Mouse (Mus musculus) MEL (cell line): ENCODE data around the gene Tepsin. TPM values are rescaled to one million over a fixed set of nuclear protein-coding genes. Genes with fewer than 3 reads are reported as not detected.

Experiments used
- DNase-seq: peaks from one replicate; pipeline ENCODE4 v3.0.0; 2011; ENCODE audit warnings: low read depth, low spot score
- H3K27ac ChIP-seq: 2 replicates; pipeline ENCODE4 v1.5.1; 2012; ENCODE audit warnings: low read depth, mild to moderate bottlenecking, control low read depth, low read length, moderate library complexity; ENCODE audit not compliant: control insufficient read depth
- H3K27me3 ChIP-seq, 2 experiments: fragments of 150-350 bp in 1 of 2; sonication (generic) in 1 of 2; 2 replicates each; pipeline ENCODE4 v1.6.1; 2012; ENCODE audit warnings: low read length in 2 of 2, mild to moderate bottlenecking in 2 of 2, improper control_type of control experiment in 1 of 2, moderate library complexity in 1 of 2; ENCODE audit not compliant: insufficient read depth in 2 of 2, control insufficient read depth in 1 of 2
- H3K36me3 ChIP-seq, 2 experiments: 2 replicates each; pipeline ENCODE4 v1.6.1; 2012 to 2014; ENCODE audit warnings: low read length in 2 of 2, improper control_type of control experiment in 1 of 2, inconsistent platforms in 1 of 2, mild to moderate bottlenecking in 1 of 2; ENCODE audit not compliant: insufficient read depth in 2 of 2, control insufficient read depth in 1 of 2
- H3K4me1 ChIP-seq, 2 experiments: fragments of 150-350 bp in 1 of 2; sonication (generic) in 1 of 2; 2 replicates each; pipeline ENCODE4 v1.6.1; 2012; ENCODE audit warnings: low read length in 2 of 2, improper control_type of control experiment in 1 of 2, mild to moderate bottlenecking in 1 of 2; ENCODE audit not compliant: insufficient read depth in 2 of 2, control insufficient read depth in 1 of 2
- H3K4me3 ChIP-seq, 2 experiments: fragments of 150-350 bp in 1 of 2; sonication (generic) in 1 of 2; 2 replicates each; pipeline ENCODE4 v1.5.1; 2012; ENCODE audit warnings: low read depth in 2 of 2, low read length in 2 of 2, mild to moderate bottlenecking in 2 of 2, moderate library complexity in 2 of 2, control low read depth in 1 of 2, improper control_type of control experiment in 1 of 2; ENCODE audit not compliant: control insufficient read depth in 1 of 2, insufficient read depth in 1 of 2
- H3K79me2 ChIP-seq: 2 replicates; pipeline ENCODE4 v1.6.1; 2012; ENCODE audit warnings: mild to moderate bottlenecking, low read length, moderate library complexity; ENCODE audit not compliant: control insufficient read depth, poor library complexity, insufficient read depth
- H3K9ac ChIP-seq: 2 replicates; pipeline ENCODE4 v1.6.1; 2012; ENCODE audit warnings: low read depth, mild to moderate bottlenecking, control low read depth, low read length, moderate library complexity; ENCODE audit not compliant: control insufficient read depth, poor library complexity, severe bottlenecking
- H3K9me3 ChIP-seq: fragments of 150-350 bp; sonication (generic); replicated peaks from 2 replicates; pipeline ENCODE4 v1.6.1; 2012; ENCODE audit warnings: mild to moderate bottlenecking, low read length, improper control_type of control experiment, moderate library complexity; ENCODE audit not compliant: insufficient read depth
- CHD2 ChIP-seq: IDR thresholded peaks from 2 replicates; pipeline ENCODE4 v1.6.1; 2011; ENCODE audit warnings: low read length, improper control_type of control experiment
- CTCF ChIP-seq, 3 experiments: IDR thresholded peaks in 2 of 3; conservative IDR thresholded peaks in 1 of 3; 2 replicates each; pipeline ENCODE4 v1.5.1; 2011 to 2012; ENCODE audit warnings: low read length in 3 of 3, low read depth in 2 of 3, mild to moderate bottlenecking in 2 of 3, improper control_type of control experiment in 1 of 3, inconsistent platforms in 1 of 3, mixed read lengths in 1 of 3, moderate library complexity in 1 of 3; ENCODE audit not compliant: control insufficient read depth in 1 of 3, insufficient read depth in 1 of 3, poor library complexity in 1 of 3, severe bottlenecking in 1 of 3
- ELF1 ChIP-seq: IDR thresholded peaks from 2 replicates; pipeline ENCODE4 v1.6.1; 2014; ENCODE audit warnings: low read depth, mild to moderate bottlenecking, inconsistent platforms, low read length, improper control_type of control experiment, moderate library complexity
- EP300 ChIP-seq, 2 experiments: IDR thresholded peaks; 2 replicates each; pipeline ENCODE4 v1.6.1; 2011; ENCODE audit warnings: improper control_type of control experiment in 2 of 2, low read length in 2 of 2, low read depth in 1 of 2, mild to moderate bottlenecking in 1 of 2
- ETS1 ChIP-seq: IDR thresholded peaks from 2 replicates; pipeline ENCODE4 v1.6.1; 2012; ENCODE audit warnings: low read depth, mild to moderate bottlenecking, inconsistent platforms, low read length, improper control_type of control experiment, moderate library complexity
- GABPA ChIP-seq: IDR thresholded peaks from 2 replicates; pipeline ENCODE4 v1.6.1; 2012; ENCODE audit warnings: low read depth, mild to moderate bottlenecking, inconsistent platforms, low read length, improper control_type of control experiment, moderate library complexity
- HCFC1 ChIP-seq: IDR thresholded peaks from 2 replicates; pipeline ENCODE4 v1.6.1; 2012; ENCODE audit warnings: low read depth, mild to moderate bottlenecking, inconsistent platforms, low read length, improper control_type of control experiment, moderate library complexity
- KAT2A ChIP-seq: conservative IDR thresholded peaks from 2 replicates; pipeline ENCODE4 v1.6.1; 2012; ENCODE audit warnings: low read depth, low read length, improper control_type of control experiment, inconsistent platforms
- MAFK ChIP-seq: IDR thresholded peaks from 2 replicates; pipeline ENCODE4 v1.6.1; 2011; ENCODE audit warnings: low read depth, mild to moderate bottlenecking, low read length, improper control_type of control experiment, borderline replicate concordance
- MAZ ChIP-seq: IDR thresholded peaks from 2 replicates; pipeline ENCODE4 v1.6.1; 2012; ENCODE audit warnings: low read depth, mild to moderate bottlenecking, inconsistent platforms, low read length, improper control_type of control experiment
- MEF2A ChIP-seq: IDR thresholded peaks from 2 replicates; pipeline ENCODE4 v1.6.1; 2014; ENCODE audit warnings: low read depth, mild to moderate bottlenecking, inconsistent platforms, low read length, improper control_type of control experiment; ENCODE audit not compliant: poor library complexity, insufficient replicate concordance, severe bottlenecking; ENCODE audit errors: extremely low read depth
- MYB ChIP-seq: IDR thresholded peaks from 2 replicates; pipeline ENCODE4 v1.6.1; 2011; ENCODE audit warnings: mild to moderate bottlenecking, low read depth, low read length, improper control_type of control experiment
- MYC ChIP-seq: IDR thresholded peaks from 2 replicates; pipeline ENCODE4 v1.6.1; 2011; ENCODE audit warnings: low read depth, mild to moderate bottlenecking, low read length, improper control_type of control experiment, moderate library complexity
- NELFE ChIP-seq: IDR thresholded peaks from 2 replicates; pipeline ENCODE4 v1.6.1; 2011; ENCODE audit warnings: low read depth, low read length, improper control_type of control experiment
- NRF1 ChIP-seq: IDR thresholded peaks from 2 replicates; pipeline ENCODE4 v1.6.1; 2014; ENCODE audit warnings: low read depth, mild to moderate bottlenecking, inconsistent platforms, low read length, improper control_type of control experiment, moderate library complexity; ENCODE audit not compliant: poor library complexity, insufficient read depth, severe bottlenecking
- POLR2A ChIP-seq, 2 experiments: IDR thresholded peaks; 2 replicates each; pipeline ENCODE4 v1.6.1; 2011 to 2012; ENCODE audit warnings: low read length in 2 of 2, mild to moderate bottlenecking in 2 of 2, control low read depth in 1 of 2, improper control_type of control experiment in 1 of 2, low read depth in 1 of 2, moderate library complexity in 1 of 2; ENCODE audit not compliant: control insufficient read depth in 1 of 2, insufficient read depth in 1 of 2, poor library complexity in 1 of 2
- POLR2AphosphoS2 ChIP-seq: IDR thresholded peaks from 2 replicates; pipeline ENCODE4 v1.6.1; 2011; ENCODE audit warnings: low read length, improper control_type of control experiment
- POLR2AphosphoS5 ChIP-seq: IDR thresholded peaks from 2 replicates; pipeline ENCODE4 v1.6.1; 2012; ENCODE audit warnings: low read depth, borderline replicate concordance, mild to moderate bottlenecking, inconsistent platforms, low read length, moderate library complexity, mixed read lengths
- RAD21 ChIP-seq: IDR thresholded peaks from 2 replicates; pipeline ENCODE4 v1.6.1; 2011; ENCODE audit warnings: mild to moderate bottlenecking, low read depth, low read length, improper control_type of control experiment
- RCOR1 ChIP-seq: IDR thresholded peaks from 2 replicates; pipeline ENCODE4 v1.6.1; 2012; ENCODE audit warnings: low read depth, mild to moderate bottlenecking, inconsistent platforms, low read length, improper control_type of control experiment
- SMC3 ChIP-seq: IDR thresholded peaks from 2 replicates; pipeline ENCODE4 v1.6.1; 2011; ENCODE audit warnings: low read depth, low read length, improper control_type of control experiment
- TAL1 ChIP-seq: IDR thresholded peaks from 2 replicates; pipeline ENCODE4 v1.6.1; 2012; ENCODE audit warnings: mild to moderate bottlenecking, inconsistent platforms, low read length, moderate library complexity, mixed read lengths
- TBP ChIP-seq: IDR thresholded peaks from 2 replicates; pipeline ENCODE4 v1.8.0; 2011; ENCODE audit warnings: low read depth, low read length, improper control_type of control experiment
- TCF12 ChIP-seq: IDR thresholded peaks from 2 replicates; pipeline ENCODE4 v1.6.1; 2014; ENCODE audit warnings: low read depth, mild to moderate bottlenecking, inconsistent platforms, low read length, improper control_type of control experiment, moderate library complexity
- UBTF ChIP-seq: IDR thresholded peaks from 2 replicates; pipeline ENCODE4 v1.6.1; 2012; ENCODE audit warnings: low read depth, mild to moderate bottlenecking, inconsistent platforms, low read length, improper control_type of control experiment, moderate library complexity, borderline replicate concordance; ENCODE audit not compliant: insufficient read depth
- USF1 ChIP-seq: IDR thresholded peaks from 2 replicates; pipeline ENCODE4 v1.6.1; 2014; ENCODE audit warnings: low read depth, mild to moderate bottlenecking, inconsistent platforms, low read length, improper control_type of control experiment, moderate library complexity
- ZC3H11A ChIP-seq: IDR thresholded peaks from 2 replicates; pipeline ENCODE4 v1.6.1; 2012; ENCODE audit warnings: low read depth, mild to moderate bottlenecking, inconsistent platforms, low read length, improper control_type of control experiment
- ZMIZ1 ChIP-seq: IDR thresholded peaks from 2 replicates; pipeline ENCODE4 v1.6.1; 2012; ENCODE audit warnings: low read depth, mild to moderate bottlenecking, inconsistent platforms, low read length, improper control_type of control experiment, moderate library complexity
- ZNF384 ChIP-seq: IDR thresholded peaks from 2 replicates; pipeline ENCODE4 v1.6.1; 2012; ENCODE audit warnings: low read depth, mild to moderate bottlenecking, inconsistent platforms, low read length, improper control_type of control experiment
- polyA plus RNA-seq, 2 experiments: library from polyadenylated mRNA; stranded (reverse) in 1 of 2; unstranded in 1 of 2; fragments of >175 nt in 1 of 2; fragments of >200 nt in 1 of 2; gene quantifications; 2 replicates each; pipeline versions ENCODE4 v1.2.1 to v1.2.4; 2012; ENCODE audit warnings: low replicate concordance in 2 of 2, low read depth in 1 of 2; ENCODE audit not compliant: insufficient read length in 2 of 2, insufficient read depth in 1 of 2, missing spikeins in 1 of 2
- total RNA-seq: library from RNA; depleted of rRNA; stranded (reverse); fragments of 300-350 nt; gene quantifications from 2 replicates; pipeline ENCODE4 v1.2.3, GENCODE M21; 2012

Tepsin gene
- total and polyA plus RNA-seq, 3 experiments: 14.3 to 16.6 TPM; not detected in 1

GRCm38 (mm10) chr11:120067834-120068233 is 30.7 kb downstream of the Tepsin start:
- H3K27ac ChIP-seq: no peak overlapping the region
- H3K9ac ChIP-seq: no peak overlapping the region
- no peaks in the 10 kb centered on the region for H3K9me3 ChIP-seq
- H3K4me3 ChIP-seq: no peak overlapping the region
- H3K79me2 ChIP-seq: no peaks in the 10 kb centered on the region
- no peaks in the 10 kb centered on the region; a peak in 1 of 4 replicates for H3K4me1 ChIP-seq
- TF ChIP-seq CTCF (IDR thresholded peaks at IDR 0.05 in 2 of 3, conservative IDR thresholded peaks at IDR 0.05 in 1 of 3; ENCODE audit: control insufficient read depth in 1 of 3, insufficient read depth in 1 of 3, low read depth in 2 of 3, low read length in 3 of 3, poor library complexity in 1 of 3, severe bottlenecking in 1 of 3) (peak in 1 of 3 experiments; percentile 39; a peak in 2 of 6 replicates), ZNF384 (no peak), MYB (no peak), HCFC1 (no peak), RCOR1 (no peak), UBTF (no peak), NELFE (no peak)
- H3K27me3 ChIP-seq: no peaks in the 10 kb centered on the region
- DNase-seq: no peak
- H3K36me3 ChIP-seq: no peaks in the 10 kb centered on the region

DNA sequence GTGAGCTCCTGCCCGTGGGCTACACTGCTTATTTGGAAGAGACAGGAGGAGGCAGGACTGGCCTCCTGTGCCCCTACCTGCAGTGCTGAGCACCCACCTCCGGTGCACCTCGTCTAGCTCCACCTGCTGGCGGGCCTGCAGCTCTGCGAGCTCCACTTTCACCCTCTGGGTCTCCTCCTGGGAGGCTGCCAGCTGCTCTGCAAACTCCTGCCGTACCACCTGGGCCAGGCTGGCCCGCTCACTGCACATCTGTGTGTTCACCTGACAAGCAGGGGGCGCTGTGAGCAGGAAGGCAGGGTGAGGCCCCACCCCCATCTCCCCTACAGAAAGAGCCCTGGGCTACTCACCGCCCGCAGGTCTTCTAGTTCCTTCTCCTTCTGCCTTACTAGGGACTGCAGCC is 33.2 kb downstream of the Tepsin start:
- TF ChIP-seq MAZ: no peak
- TF ChIP-seq CTCF (IDR thresholded peaks at IDR 0.05 in 2 of 3, conservative IDR thresholded peaks at IDR 0.05 in 1 of 3; ENCODE audit: control insufficient read depth in 1 of 3, insufficient read depth in 1 of 3, low read depth in 2 of 3, low read length in 3 of 3, poor library complexity in 1 of 3, severe bottlenecking in 1 of 3): peak; percentile 77 to 90 (median 90)
- TF ChIP-seq KAT2A: no peak
- no peak for TF ChIP-seq ETS1
- TF ChIP-seq SMC3: peak; percentile 70
- no peak for TF ChIP-seq MEF2A
- no peak for TF ChIP-seq ELF1
- no peak for TF ChIP-seq RCOR1
- TF ChIP-seq RAD21: peak; percentile 45
- TF ChIP-seq EP300 (IDR thresholded peaks at IDR 0.05; ENCODE audit: low read depth in 1 of 2, low read length in 2 of 2): no peak
- no peak for TF ChIP-seq POLR2AphosphoS5
- no peak for TF ChIP-seq GABPA
- TF ChIP-seq CHD2: no peak
- TF ChIP-seq MYC: no peak
- no peak for TF ChIP-seq NRF1
- TF ChIP-seq POLR2A (IDR thresholded peaks at IDR 0.05; ENCODE audit: control insufficient read depth in 1 of 2, insufficient read depth in 1 of 2, low read depth in 1 of 2, low read length in 2 of 2, poor library complexity in 1 of 2): no peak
- TF ChIP-seq ZNF384: no peak
- TF ChIP-seq USF1: no peak
- no peak for TF ChIP-seq TBP
- TF ChIP-seq UBTF: no peak
- no peak for TF ChIP-seq TCF12
- no peak for TF ChIP-seq TAL1
- TF ChIP-seq POLR2AphosphoS2: no peak
- no peak for TF ChIP-seq ZMIZ1
- no peak for TF ChIP-seq ZC3H11A
- TF ChIP-seq HCFC1: no peak
- no peak for TF ChIP-seq MAFK
- Histone ChIP-seq H3K9ac (no peak overlapping the region), H3K36me3 (no peaks in the 10 kb centered on the region), H3K4me1 (no peaks in the 10 kb centered on the region; a peak in 1 of 4 replicates), H3K9me3 (no peaks in the 10 kb centered on the region), H3K27me3 (no peaks in the 10 kb centered on the region), H3K79me2 (no peaks in the 10 kb centered on the region), H3K4me3 (no peak overlapping the region), H3K27ac (no peak overlapping the region)
- peak; percentile 60 for DNase-seq
